Mouse (Mus musculus): ENCODE measurements around the gene Grasp. TPM values are rescaled to one million over a fixed set of nuclear protein-coding genes. Genes with fewer than 3 reads are reported as not detected.

Grasp gene
- polyA plus RNA-seq, 1 experiment from 2014 or later: 13.8 TPM

GRCm38 (mm10) chr15:101274380-101274779 is 50.4 kb downstream of the Grasp start:
- 83% methylated on average over 6 of the region's 6 CpGs for WGBS

GRCm38 (mm10) chr15:101277351-101277899 is 53.4 kb downstream of the Grasp start:
- no peaks in the 10 kb centered on the region; the same call in 1 of the 2 replicates for H3K27me3 ChIP-seq (replicated peaks)
- no peak overlapping the region for H3K27ac ChIP-seq
- H3K4me1 ChIP-seq: peaks cover 26% of the 10 kb centered on the region
- ATAC-seq (ENCODE audit: low FRiP score, low read depth): peak; percentile 69
- H3K4me2 ChIP-seq (replicated peaks): no peak overlapping the region; the same call in 1 of the 2 replicates
- no peaks in the 10 kb centered on the region for H3K9me3 ChIP-seq
- peaks cover 16% of the 10 kb centered on the region for H3K36me3 ChIP-seq
- no peak overlapping the region for H3K9ac ChIP-seq
- H3K4me3 ChIP-seq: no peak overlapping the region
- WGBS: 34% methylated on average over 11 of the region's 11 CpGs

More at GRCm38 (mm10) chr15:101274380-101274779, 50.4 kb downstream of the Grasp start:
- H3K4me3 ChIP-seq: no peak overlapping the region
- H3K9me3 ChIP-seq: no peaks in the 10 kb centered on the region
- peaks cover 31% of the 10 kb centered on the region for H3K36me3 ChIP-seq
- no peak overlapping the region for H3K9ac ChIP-seq
- no peak for ATAC-seq (ENCODE audit: low FRiP score, low read depth)
- H3K27me3 ChIP-seq (replicated peaks): no peaks in the 10 kb centered on the region
- H3K27ac ChIP-seq: no peak overlapping the region
- peaks cover 20% of the 10 kb centered on the region for H3K4me1 ChIP-seq
- no peak overlapping the region for H3K4me2 ChIP-seq (replicated peaks)

GRCm38 (mm10) chr15:101278589-101278988 is 54.6 kb downstream of the Grasp start:
- H3K4me1 ChIP-seq: peaks cover 26% of the 10 kb centered on the region
- no peak overlapping the region for H3K4me3 ChIP-seq
- 45% methylated on average over 5 of the region's 5 CpGs for WGBS
- H3K27me3 ChIP-seq (replicated peaks): no peaks in the 10 kb centered on the region; the same call in 1 of the 2 replicates
- peaks cover 6% of the 10 kb centered on the region; the same call in 1 of the 2 replicates for H3K36me3 ChIP-seq
- no peak for ATAC-seq (ENCODE audit: low FRiP score, low read depth)
- no peak overlapping the region for H3K27ac ChIP-seq
- H3K9ac ChIP-seq: peak overlapping the region; percentile 21; the same call in 1 of the 2 replicates
- H3K4me2 ChIP-seq (replicated peaks): no peak overlapping the region
- no peaks in the 10 kb centered on the region for H3K9me3 ChIP-seq

GRCm38 (mm10) chr15:101279430-101279999 is 55.5 kb downstream of the Grasp start:
- no peak overlapping the region for H3K9ac ChIP-seq
- 67% methylated on average over 12 of the region's 12 CpGs for WGBS

More at GRCm38 (mm10) chr15:101279430-101279999, 55.5 kb downstream of the Grasp start:
- Histone ChIP-seq H3K27me3 (replicated peaks) (no peaks in the 10 kb centered on the region; the same call in 1 of the 2 replicates), H3K9me3 (no peaks in the 10 kb centered on the region), H3K4me1 (peaks cover 27% of the 10 kb centered on the region), H3K27ac (no peak overlapping the region), H3K4me2 (replicated peaks) (no peak overlapping the region), H3K4me3 (no peak overlapping the region), H3K36me3 (no peaks in the 10 kb centered on the region)
- no peak for ATAC-seq (ENCODE audit: low FRiP score, low read depth)

Small RNA genes within 50 kb of the gene (microRNA-seq; reads per million reads assigned to microRNA genes)
- 0.87 reads per million for gene Mir6962

Other genes starting within 250 kb of the Grasp start
- gene Gm47841, start 176.8 kb upstream of the Grasp start, polyA plus RNA-seq (2016; fragmentation: Nextera tagmentation; extraction: Ambion mirVana): not detected in 2 replicates
- gene Fignl2, start 145.6 kb upstream of the Grasp start, polyA plus RNA-seq (2016; fragmentation: Nextera tagmentation; extraction: Ambion mirVana): 0.55 and 0.84 TPM in 2 replicates
- gene Ankrd33, start 108.4 kb upstream of the Grasp start, polyA plus RNA-seq (2016; fragmentation: Nextera tagmentation; extraction: Ambion mirVana): not detected in 2 replicates
- gene Acvrl1, start 95.7 kb upstream of the Grasp start, polyA plus RNA-seq (2016; fragmentation: Nextera tagmentation; extraction: Ambion mirVana): 8.3 and 10.2 TPM in 2 replicates
- gene Acvr1b, start 50.1 kb upstream of the Grasp start, polyA plus RNA-seq (2016; fragmentation: Nextera tagmentation; extraction: Ambion mirVana): 15.9 and 17.6 TPM in 2 replicates
- 6.8 and 7.5 TPM in 2 replicates for gene Nr4a1, start 30.1 kb downstream of the Grasp start, polyA plus RNA-seq (2016; fragmentation: Nextera tagmentation; extraction: Ambion mirVana)
- 74.0 and 80.4 TPM in 2 replicates for gene Atg101, start 60.1 kb downstream of the Grasp start, polyA plus RNA-seq (2016; fragmentation: Nextera tagmentation; extraction: Ambion mirVana)
- 0.13 and 0.23 TPM in 2 replicates for gene 6030408B16Rik, start 69.0 kb downstream of the Grasp start, polyA plus RNA-seq (2016; fragmentation: Nextera tagmentation; extraction: Ambion mirVana)
- gene Krt80, start 146.0 kb downstream of the Grasp start, polyA plus RNA-seq (2016; fragmentation: Nextera tagmentation; extraction: Ambion mirVana): 0.08 TPM in 1 of 2 replicates, not detected in the other
- 4.8 and 6.4 TPM in 2 replicates for gene Krt7, start 186.9 kb downstream of the Grasp start, polyA plus RNA-seq (2016; fragmentation: Nextera tagmentation; extraction: Ambion mirVana)
- 0.19 and 0.32 TPM in 2 replicates for gene Krt87, start 214.6 kb downstream of the Grasp start, polyA plus RNA-seq (2016; fragmentation: Nextera tagmentation; extraction: Ambion mirVana)
- gene Krt88, start 223.6 kb downstream of the Grasp start, polyA plus RNA-seq (2016; fragmentation: Nextera tagmentation; extraction: Ambion mirVana): not detected in 2 replicates
- not detected in 2 replicates for gene Krt81, start 239.6 kb downstream of the Grasp start, polyA plus RNA-seq (2016; fragmentation: Nextera tagmentation; extraction: Ambion mirVana)
- gene Krt86, start 249.3 kb downstream of the Grasp start, polyA plus RNA-seq (2016; fragmentation: Nextera tagmentation; extraction: Ambion mirVana): not detected in 2 replicates

Data from neural tube, embryonic 12.5 days (tissue).